Mouse (Mus musculus): Measurements from ENCODE around the gene Arhgap17. TPM values are rescaled to one million over a fixed set of nuclear protein-coding genes. Genes with fewer than 3 reads are reported as not detected.

The Arhgap17 gene
- polyA plus RNA-seq, 1 experiment, result 8.2 TPM

GRCm38 (mm10) chr7:123324105-123324504, 45.6 kb downstream of the Arhgap17 start:
- no peak for TF ChIP-seq CTCF (IDR thresholded peaks at IDR 0.05; ENCODE audit: control insufficient read depth, insufficient read depth, insufficient replicate concordance, low read depth, low read length)
- TF ChIP-seq POLR2A (IDR thresholded peaks at IDR 0.05; ENCODE audit: control insufficient read depth, low read depth, low read length), result no peak
- H3K27me3 ChIP-seq (ENCODE audit: control insufficient read depth, insufficient read depth, low read length), result no peaks in the 10 kb centered on the region
- no peak overlapping the region for H3K27ac ChIP-seq (ENCODE audit: control insufficient read depth, insufficient read depth, low read depth, low read length)
- no peaks in the 10 kb centered on the region; the same call in 1 of the 2 replicates for H3K36me3 ChIP-seq (ENCODE audit: control insufficient read depth, insufficient read depth, low read length)
- H3K4me1 ChIP-seq (ENCODE audit: control insufficient read depth, insufficient read depth, low read length), result no peaks in the 10 kb centered on the region
- no peak overlapping the region for H3K4me3 ChIP-seq (ENCODE audit: control insufficient read depth, low read depth, low read length)

DNA sequence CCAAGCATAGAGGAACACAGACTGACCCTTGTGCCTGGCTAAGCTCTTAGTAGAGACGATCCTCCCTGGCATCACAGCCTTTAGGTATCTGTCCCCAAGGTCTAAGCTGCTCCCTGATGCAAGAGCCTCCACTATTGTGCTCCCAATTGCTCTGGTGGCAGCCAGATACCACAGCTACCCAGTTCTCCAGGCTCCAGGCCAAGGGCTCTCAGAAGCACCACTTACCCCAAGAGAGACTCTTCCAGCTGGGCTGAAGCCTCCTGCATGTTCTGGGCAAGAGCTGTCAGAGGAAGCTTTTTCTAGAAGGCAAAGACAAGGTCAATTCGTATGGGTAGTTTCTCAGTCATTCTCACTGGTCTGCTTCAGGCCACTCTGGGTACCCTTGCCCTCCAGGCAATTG, 46.3 kb downstream of the Arhgap17 start:
- Histone ChIP-seq H3K36me3 (ENCODE audit: control insufficient read depth, insufficient read depth, low read length) (no peaks in the 10 kb centered on the region; the same call in 1 of the 2 replicates), H3K27me3 (ENCODE audit: control insufficient read depth, insufficient read depth, low read length) (no peaks in the 10 kb centered on the region), H3K4me1 (ENCODE audit: control insufficient read depth, insufficient read depth, low read length) (no peaks in the 10 kb centered on the region), H3K27ac (ENCODE audit: control insufficient read depth, insufficient read depth, low read depth, low read length) (no peak overlapping the region), H3K4me3 (ENCODE audit: control insufficient read depth, low read depth, low read length) (no peak overlapping the region)
- TF ChIP-seq CTCF (IDR thresholded peaks at IDR 0.05; ENCODE audit: control insufficient read depth, insufficient read depth, insufficient replicate concordance, low read depth, low read length) (no peak), POLR2A (IDR thresholded peaks at IDR 0.05; ENCODE audit: control insufficient read depth, low read depth, low read length) (no peak)

DNA sequence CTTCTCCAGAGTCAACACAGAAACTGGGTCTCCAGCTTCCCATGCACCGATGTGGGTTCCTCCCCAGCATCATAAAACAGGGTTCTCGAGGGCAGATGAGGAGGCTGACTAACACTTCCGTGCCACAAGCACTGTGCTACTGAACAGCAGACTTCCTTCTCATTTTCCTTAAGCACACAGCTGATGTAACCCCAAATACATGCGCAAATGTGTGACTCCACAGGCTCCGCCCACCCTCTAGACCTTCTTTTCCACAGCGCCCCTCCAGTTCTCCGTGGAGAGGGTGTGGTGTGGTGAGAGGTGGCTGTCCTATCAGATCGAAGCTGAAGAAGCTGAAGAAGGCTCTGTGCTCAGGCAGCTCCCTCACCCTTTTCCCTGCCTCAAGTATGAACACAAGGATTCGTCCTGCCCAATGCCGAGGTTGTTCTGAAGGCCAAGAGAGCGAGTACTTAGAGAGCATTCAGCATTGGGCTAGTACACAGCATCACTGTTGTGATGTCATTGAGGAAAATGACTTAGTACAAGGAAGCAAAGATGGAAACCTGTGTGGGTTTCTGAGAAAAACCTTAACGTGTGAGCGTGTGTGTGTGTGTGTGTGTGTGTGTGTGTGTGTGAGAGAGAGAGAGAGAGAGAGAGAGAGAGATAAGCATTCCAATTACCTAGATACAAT, 47.1 kb downstream of the Arhgap17 start:
- Histone ChIP-seq H3K27ac (ENCODE audit: control insufficient read depth, insufficient read depth, low read depth, low read length) (no peak overlapping the region), H3K4me3 (ENCODE audit: control insufficient read depth, low read depth, low read length) (no peak overlapping the region), H3K36me3 (ENCODE audit: control insufficient read depth, insufficient read depth, low read length) (no peaks in the 10 kb centered on the region; the same call in 1 of the 2 replicates), H3K4me1 (ENCODE audit: control insufficient read depth, insufficient read depth, low read length) (no peaks in the 10 kb centered on the region), H3K27me3 (ENCODE audit: control insufficient read depth, insufficient read depth, low read length) (no peaks in the 10 kb centered on the region)
- TF ChIP-seq POLR2A (IDR thresholded peaks at IDR 0.05; ENCODE audit: control insufficient read depth, low read depth, low read length), result no peak
- no peak for TF ChIP-seq CTCF (IDR thresholded peaks at IDR 0.05; ENCODE audit: control insufficient read depth, insufficient read depth, insufficient replicate concordance, low read depth, low read length)

DNA sequence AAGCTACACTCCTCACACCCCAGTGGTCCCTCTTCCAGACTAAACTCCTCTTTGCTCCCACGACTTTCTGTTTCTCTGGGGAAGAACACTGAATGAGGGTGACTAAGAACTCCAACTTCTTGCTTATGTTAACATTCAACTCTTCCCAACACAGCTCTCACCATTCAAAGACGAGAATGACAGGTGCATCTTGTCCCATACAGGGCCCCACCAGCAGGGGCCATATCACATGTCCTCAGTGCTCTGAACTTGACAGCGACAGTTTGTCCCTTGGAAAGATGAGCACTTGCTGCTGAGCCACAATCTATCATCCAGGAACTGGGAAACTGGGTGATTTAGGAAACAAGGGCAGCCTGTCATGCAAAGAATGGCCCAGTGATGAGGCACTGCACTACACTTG, 57.0 kb downstream of the Arhgap17 start:
- Histone ChIP-seq H3K27me3 (ENCODE audit: control insufficient read depth, insufficient read depth, low read length) (no peaks in the 10 kb centered on the region), H3K27ac (ENCODE audit: control insufficient read depth, insufficient read depth, low read depth, low read length) (no peak overlapping the region), H3K36me3 (ENCODE audit: control insufficient read depth, insufficient read depth, low read length) (no peaks in the 10 kb centered on the region), H3K4me1 (ENCODE audit: control insufficient read depth, insufficient read depth, low read length) (no peaks in the 10 kb centered on the region), H3K4me3 (ENCODE audit: control insufficient read depth, low read depth, low read length) (no peak overlapping the region)
- TF ChIP-seq CTCF (IDR thresholded peaks at IDR 0.05; ENCODE audit: control insufficient read depth, insufficient read depth, insufficient replicate concordance, low read depth, low read length) (no peak), POLR2A (IDR thresholded peaks at IDR 0.05; ENCODE audit: control insufficient read depth, low read depth, low read length) (no peak)

DNA sequence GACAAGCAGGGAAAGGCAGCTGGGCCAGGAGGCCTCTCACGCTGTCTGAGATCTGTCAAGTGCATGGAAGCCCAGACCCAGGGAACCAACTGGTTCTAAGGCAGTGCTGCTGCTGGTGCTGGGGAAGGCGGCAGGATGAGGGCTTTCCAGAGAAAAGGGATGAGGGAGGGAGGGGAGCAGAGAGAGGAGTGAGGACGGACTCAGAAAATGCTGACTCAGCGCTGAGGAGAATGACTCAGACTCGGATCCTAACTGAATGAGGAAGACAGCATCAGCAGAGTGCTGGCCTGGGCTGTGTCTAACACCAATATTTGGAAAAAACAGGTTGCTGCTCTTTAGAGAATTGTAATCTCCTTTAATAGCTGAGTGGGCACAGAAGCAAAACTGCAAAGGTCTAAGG, 57.9 kb downstream of the Arhgap17 start:
- Histone ChIP-seq H3K36me3 (ENCODE audit: control insufficient read depth, insufficient read depth, low read length) (no peaks in the 10 kb centered on the region), H3K27ac (ENCODE audit: control insufficient read depth, insufficient read depth, low read depth, low read length) (no peak overlapping the region), H3K4me3 (ENCODE audit: control insufficient read depth, low read depth, low read length) (no peak overlapping the region), H3K27me3 (ENCODE audit: control insufficient read depth, insufficient read depth, low read length) (no peaks in the 10 kb centered on the region), H3K4me1 (ENCODE audit: control insufficient read depth, insufficient read depth, low read length) (no peaks in the 10 kb centered on the region)
- TF ChIP-seq CTCF (IDR thresholded peaks at IDR 0.05; ENCODE audit: control insufficient read depth, insufficient read depth, insufficient replicate concordance, low read depth, low read length), result no peak
- no peak for TF ChIP-seq POLR2A (IDR thresholded peaks at IDR 0.05; ENCODE audit: control insufficient read depth, low read depth, low read length)

GRCm38 (mm10) chr7:123307887-123308558, 61.7 kb downstream of the Arhgap17 start:
- Histone ChIP-seq H3K36me3 (ENCODE audit: control insufficient read depth, insufficient read depth, low read length) (no peaks in the 10 kb centered on the region), H3K27me3 (ENCODE audit: control insufficient read depth, insufficient read depth, low read length) (no peaks in the 10 kb centered on the region), H3K4me3 (ENCODE audit: control insufficient read depth, low read depth, low read length) (no peak overlapping the region), H3K27ac (ENCODE audit: control insufficient read depth, insufficient read depth, low read depth, low read length) (no peak overlapping the region), H3K4me1 (ENCODE audit: control insufficient read depth, insufficient read depth, low read length) (no peaks in the 10 kb centered on the region)
- TF ChIP-seq POLR2A (IDR thresholded peaks at IDR 0.05; ENCODE audit: control insufficient read depth, low read depth, low read length) (no peak), CTCF (IDR thresholded peaks at IDR 0.05; ENCODE audit: control insufficient read depth, insufficient read depth, insufficient replicate concordance, low read depth, low read length) (no peak)

DNA sequence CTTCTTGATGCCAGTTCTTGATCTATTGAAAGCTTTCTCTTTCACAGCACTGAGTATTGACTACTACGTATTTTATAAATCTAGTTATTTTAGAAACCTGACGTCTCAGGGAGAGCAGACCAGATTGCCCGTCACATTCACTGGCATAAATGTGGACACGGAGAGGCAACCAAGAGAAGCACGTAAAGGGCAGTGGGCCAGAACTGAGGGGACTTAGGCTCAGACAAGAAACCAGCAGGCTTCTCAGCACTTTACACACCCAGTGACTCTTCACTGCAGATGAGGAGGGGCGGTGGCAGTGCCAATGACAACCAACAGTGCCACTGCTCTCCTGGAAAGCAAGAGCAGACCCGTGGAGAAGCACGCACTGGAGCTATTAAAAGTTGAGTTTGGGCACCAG, 62.5 kb downstream of the Arhgap17 start:
- H3K36me3 ChIP-seq (ENCODE audit: control insufficient read depth, insufficient read depth, low read length), result no peaks in the 10 kb centered on the region
- no peak overlapping the region for H3K27ac ChIP-seq (ENCODE audit: control insufficient read depth, insufficient read depth, low read depth, low read length)
- H3K4me3 ChIP-seq (ENCODE audit: control insufficient read depth, low read depth, low read length), result no peak overlapping the region
- no peaks in the 10 kb centered on the region for H3K27me3 ChIP-seq (ENCODE audit: control insufficient read depth, insufficient read depth, low read length)
- TF ChIP-seq POLR2A (IDR thresholded peaks at IDR 0.05; ENCODE audit: control insufficient read depth, low read depth, low read length), result no peak
- TF ChIP-seq CTCF (IDR thresholded peaks at IDR 0.05; ENCODE audit: control insufficient read depth, insufficient read depth, insufficient replicate concordance, low read depth, low read length), result no peak
- no peaks in the 10 kb centered on the region for H3K4me1 ChIP-seq (ENCODE audit: control insufficient read depth, insufficient read depth, low read length)
